Mouse (Mus musculus): ENCODE results near the gene Olfr64. TPM values are rescaled to one million over a fixed set of nuclear protein-coding genes. Genes with fewer than 3 reads are reported as not detected.

Olfr64 gene
- total RNA-seq (2014; rRNA removed) (not detected in 2 replicates), polyA plus RNA-seq (2015; fragmentation: Nextera tagmentation; extraction: Ambion mirVana) (not detected in 2 replicates)

- H3K4me1 ChIP-seq (ENCODE audit: insufficient read depth, low read length) = no peaks in the 10 kb centered on the region
- H3K9me3 ChIP-seq (ENCODE audit: low read length) = no peaks in the 10 kb centered on the region
- no peak within 1 kb of the TSS for H3K4me3 ChIP-seq (ENCODE audit: low read length)
- no peak for TF ChIP-seq CTCF (IDR thresholded peaks at IDR 0.05; ENCODE audit: low read depth)
- DNase-seq (ENCODE audit: low spot score) (no peak), ATAC-seq (no peak)
- H3K27ac ChIP-seq = no peak within 1 kb of the TSS
- no peaks in the 10 kb centered on the region for H3K36me3 ChIP-seq (ENCODE audit: insufficient read depth, low read length)
- 88% methylated on average over 1 of the region's 1 CpGs for WGBS
- H3K9ac ChIP-seq (replicated peaks; ENCODE audit: low read length) = no peak within 1 kb of the TSS
- H3K27me3 ChIP-seq (ENCODE audit: insufficient read depth, low read length) = no peaks in the 10 kb centered on the region
- no peak within 1 kb of the TSS for H3K4me2 ChIP-seq (ENCODE audit: low read depth, low read length)
These were observed at the start of gene Olfr64 for GRCm38 (mm10) chr7:103894385-103894784. Olfr64 (minus strand) TSS chr7:103894485.

GRCm38 (mm10) chr7:103942730-103943129, 48.4 kb upstream of the Olfr64 start:
- TF ChIP-seq CTCF (IDR thresholded peaks at IDR 0.05; ENCODE audit: low read depth) = peak; percentile 79
- 27% methylated on average over 2 of the region's 2 CpGs for WGBS
- H3K36me3 ChIP-seq (ENCODE audit: insufficient read depth, low read length) = no peaks in the 10 kb centered on the region
- no peaks in the 10 kb centered on the region for H3K4me1 ChIP-seq (ENCODE audit: insufficient read depth, low read length)
- H3K9me3 ChIP-seq (ENCODE audit: low read length) = no peaks in the 10 kb centered on the region
- no peak overlapping the region for H3K9ac ChIP-seq (replicated peaks; ENCODE audit: low read length)
- DNase-seq (ENCODE audit: low spot score) (peak; percentile 72), ATAC-seq (no peak)
- no peak overlapping the region for H3K4me2 ChIP-seq (ENCODE audit: low read depth, low read length)
- H3K27ac ChIP-seq = no peak overlapping the region
- no peak overlapping the region for H3K4me3 ChIP-seq (ENCODE audit: low read length)
- no peaks in the 10 kb centered on the region for H3K27me3 ChIP-seq (ENCODE audit: insufficient read depth, low read length)

- no peak for TF ChIP-seq CTCF (IDR thresholded peaks at IDR 0.05; ENCODE audit: low read depth)
- H3K27me3 ChIP-seq (ENCODE audit: insufficient read depth, low read length) = no peaks in the 10 kb centered on the region
- H3K9me3 ChIP-seq (ENCODE audit: low read length) = no peaks in the 10 kb centered on the region
- H3K36me3 ChIP-seq (ENCODE audit: insufficient read depth, low read length) = no peaks in the 10 kb centered on the region
- no peak within 1 kb of the TSS for H3K27ac ChIP-seq
- no peak for DNase-seq (ENCODE audit: low spot score)
- ATAC-seq = no peak
- H3K9ac ChIP-seq (replicated peaks; ENCODE audit: low read length) = no peak within 1 kb of the TSS
- no peaks in the 10 kb centered on the region for H3K4me1 ChIP-seq (ENCODE audit: insufficient read depth, low read length)
- 85% methylated on average over 2 of the region's 2 CpGs for WGBS
- no peak within 1 kb of the TSS for H3K4me3 ChIP-seq (ENCODE audit: low read length)
- H3K4me2 ChIP-seq (ENCODE audit: low read depth, low read length) = no peak within 1 kb of the TSS
These were observed 40.0 kb upstream of the Olfr64 start, which contains the start of gene Olfr632 for GRCm38 (mm10) chr7:103934264-103934663. Olfr632 (plus strand) TSS chr7:103934347.

GRCm38 (mm10) chr7:103928525-103928924, 34.2 kb upstream of the Olfr64 start, which contains the start of gene Olfr631:
Olfr631 (plus strand) TSS chr7:103928825.
- Histone ChIP-seq H3K4me3 (ENCODE audit: low read length) (no peak within 1 kb of the TSS), H3K27ac (no peak within 1 kb of the TSS), H3K9ac (replicated peaks; ENCODE audit: low read length) (no peak within 1 kb of the TSS), H3K9me3 (ENCODE audit: low read length) (no peaks in the 10 kb centered on the region), H3K27me3 (ENCODE audit: insufficient read depth, low read length) (no peaks in the 10 kb centered on the region), H3K4me1 (ENCODE audit: insufficient read depth, low read length) (no peaks in the 10 kb centered on the region), H3K36me3 (ENCODE audit: insufficient read depth, low read length) (no peaks in the 10 kb centered on the region), H3K4me2 (ENCODE audit: low read depth, low read length) (no peak within 1 kb of the TSS)
- ATAC-seq = no peak
- no peak for DNase-seq (ENCODE audit: low spot score)
- no peak for TF ChIP-seq CTCF (IDR thresholded peaks at IDR 0.05; ENCODE audit: low read depth)

GRCm38 (mm10) chr7:103915338-103915737, 21.1 kb upstream of the Olfr64 start:
- no peak for DNase-seq (ENCODE audit: low spot score)
- H3K36me3 ChIP-seq (ENCODE audit: insufficient read depth, low read length) = no peaks in the 10 kb centered on the region
- no peak overlapping the region for H3K9ac ChIP-seq (replicated peaks; ENCODE audit: low read length)
- no peaks in the 10 kb centered on the region for H3K9me3 ChIP-seq (ENCODE audit: low read length)
- H3K27ac ChIP-seq = no peak overlapping the region
- no peak overlapping the region for H3K4me3 ChIP-seq (ENCODE audit: low read length)
- no peaks in the 10 kb centered on the region for H3K4me1 ChIP-seq (ENCODE audit: insufficient read depth, low read length)
- no peaks in the 10 kb centered on the region for H3K27me3 ChIP-seq (ENCODE audit: insufficient read depth, low read length)
- no peak for TF ChIP-seq CTCF (IDR thresholded peaks at IDR 0.05; ENCODE audit: low read depth)
- no peak for ATAC-seq
- no peak overlapping the region for H3K4me2 ChIP-seq (ENCODE audit: low read depth, low read length)

- H3K27me3 ChIP-seq (ENCODE audit: insufficient read depth, low read length) = no peaks in the 10 kb centered on the region
- H3K9ac ChIP-seq (replicated peaks; ENCODE audit: low read length) = no peak overlapping the region
- H3K36me3 ChIP-seq (ENCODE audit: insufficient read depth, low read length) = no peaks in the 10 kb centered on the region
- ATAC-seq (no peak), DNase-seq (ENCODE audit: low spot score) (no peak)
- H3K4me1 ChIP-seq (ENCODE audit: insufficient read depth, low read length) = no peaks in the 10 kb centered on the region
- H3K4me2 ChIP-seq (ENCODE audit: low read depth, low read length) = no peak overlapping the region
- TF ChIP-seq CTCF (IDR thresholded peaks at IDR 0.05; ENCODE audit: low read depth) = peak; percentile 32
- no peak overlapping the region for H3K4me3 ChIP-seq (ENCODE audit: low read length)
- H3K9me3 ChIP-seq (ENCODE audit: low read length) = no peaks in the 10 kb centered on the region
- no peak overlapping the region for H3K27ac ChIP-seq
- 52% methylated on average over 8 of the region's 8 CpGs for WGBS
These were observed 18.8 kb upstream of the Olfr64 start for GRCm38 (mm10) chr7:103912969-103913511.

- Histone ChIP-seq H3K9me3 (ENCODE audit: low read length) (no peaks in the 10 kb centered on the region), H3K27ac (no peak overlapping the region), H3K4me1 (ENCODE audit: insufficient read depth, low read length) (no peaks in the 10 kb centered on the region), H3K27me3 (ENCODE audit: insufficient read depth, low read length) (no peaks in the 10 kb centered on the region), H3K9ac (replicated peaks; ENCODE audit: low read length) (no peak overlapping the region), H3K36me3 (ENCODE audit: insufficient read depth, low read length) (no peaks in the 10 kb centered on the region), H3K4me3 (ENCODE audit: low read length) (no peak overlapping the region), H3K4me2 (ENCODE audit: low read depth, low read length) (no peak overlapping the region)
- ATAC-seq (no peak), DNase-seq (ENCODE audit: low spot score) (no peak)
- no peak for TF ChIP-seq CTCF (IDR thresholded peaks at IDR 0.05; ENCODE audit: low read depth)
- WGBS = 54% methylated on average over 3 of the region's 3 CpGs
These were observed 15.8 kb upstream of the Olfr64 start for GRCm38 (mm10) chr7:103910047-103910446.
